Comparison of ENCODE assay signal across 13 mouse cellular contexts in genomic region chr11:97540604-97541003, GRCm38 (mm10). TPM values are rescaled to one million over a fixed set of nuclear protein-coding genes. Genes with fewer than 3 reads are reported as not detected.
DNase-seq lines count a peak whose midpoint lies in the region; ATAC-seq lines count a peak whose summit lies in the region.
"Had no signal": no experiment of that assay in that cellular context is flagged by ENCODE, and none has a peak within 500 bp of the region (broad histone marks: within the 10 kb centered on the region; RNA-seq: fewer than 3 reads in every experiment).

No protein-coding gene starts in this region.

- 53% methylated on average over 3 of the region's 3 CpGs for WGBS in kidney, embryonic 16.5 days
- WGBS in forebrain, embryonic 16.5 days, result 9% methylated on average over 3 of the region's 3 CpGs
- 21% methylated on average over 3 of the region's 3 CpGs for WGBS in stomach, embryonic 15.5 days

- H3K4me2 ChIP-seq in kidney, embryonic 16.5 days (replicated peaks; ENCODE audit: low read depth, low read length), result no peak overlapping the region
- H3K4me2 ChIP-seq in forebrain, embryonic 16.5 days (ENCODE audit: low read length), result no peak overlapping the region
- H3K4me2 ChIP-seq in stomach, embryonic 15.5 days, result no peak overlapping the region
- H3K4me2 ChIP-seq: limb, embryonic 13.5 days had no signal

- H3K4me1 ChIP-seq in kidney, embryonic 16.5 days (ENCODE audit: insufficient read depth, low read length), result peaks cover 41% of the 10 kb centered on the region
- peaks cover 55% of the 10 kb centered on the region for H3K4me1 ChIP-seq in forebrain, embryonic 16.5 days (replicated peaks; ENCODE audit: control insufficient read depth, insufficient read depth, low read length)
- peaks cover 13% of the 10 kb centered on the region for H3K4me1 ChIP-seq in stomach, embryonic 15.5 days

- no peaks in the 10 kb centered on the region for H3K9me3 ChIP-seq in kidney, embryonic 16.5 days (ENCODE audit: low read length)
- no peaks in the 10 kb centered on the region for H3K9me3 ChIP-seq in forebrain, embryonic 16.5 days (ENCODE audit: control insufficient read depth, low read length)
- no peaks in the 10 kb centered on the region for H3K9me3 ChIP-seq in stomach, embryonic 15.5 days

- H3K4me3 ChIP-seq in kidney, embryonic 16.5 days (ENCODE audit: low read length), result no peak overlapping the region
- no peak overlapping the region for H3K4me3 ChIP-seq in forebrain, embryonic 16.5 days (replicated peaks; ENCODE audit: low read length)
- no peak overlapping the region for H3K4me3 ChIP-seq in stomach, embryonic 15.5 days (replicated peaks)
- H3K4me3 ChIP-seq: limb, embryonic 13.5 days had no signal

- peaks cover 69% of the 10 kb centered on the region for H3K27me3 ChIP-seq in kidney, embryonic 16.5 days (ENCODE audit: insufficient read depth, low read length)
- H3K27me3 ChIP-seq in forebrain, embryonic 16.5 days (replicated peaks; ENCODE audit: control insufficient read depth, insufficient read depth, low read length), result peaks cover 9% of the 10 kb centered on the region
- H3K27me3 ChIP-seq in stomach, embryonic 15.5 days (replicated peaks), result peaks cover 52% of the 10 kb centered on the region

- ATAC-seq in kidney, embryonic 16.5 days (ENCODE audit: low FRiP score, low TSS enrichment), result no peak
- ATAC-seq in forebrain, embryonic 16.5 days, result peak; percentile 54
- ATAC-seq in stomach, embryonic 15.5 days (ENCODE audit: insufficient read depth, low FRiP score, low read depth), result peak; percentile 40; the same call in 1 of the 2 replicates

- DNase-seq in kidney, adult 11 months, result peak; percentile 47
- DNase-seq in right cerebral cortex, postnatal 4 days, result peak; percentile 65
- DNase-seq in right cerebral cortex, postnatal 14 days, result no peak
- DNase-seq in adrenal gland, postnatal 25 days, result no peak
- no peak for DNase-seq in testis, postnatal 14 days (ENCODE audit: low spot score)
- DNase-seq: adrenal gland, postnatal 10 days; embryo, embryonic 11 days had no signal

- no peaks in the 10 kb centered on the region for H3K36me3 ChIP-seq in kidney, embryonic 16.5 days (ENCODE audit: insufficient read depth, low read length)
- H3K36me3 ChIP-seq in forebrain, embryonic 16.5 days (ENCODE audit: control insufficient read depth, insufficient read depth), result no peaks in the 10 kb centered on the region
- H3K36me3 ChIP-seq in stomach, embryonic 15.5 days, result no peaks in the 10 kb centered on the region
- H3K36me3 ChIP-seq: limb, embryonic 13.5 days had no signal

- H3K27ac ChIP-seq in kidney, embryonic 16.5 days (ENCODE audit: low read length), result no peak overlapping the region
- H3K27ac ChIP-seq in forebrain, embryonic 16.5 days (ENCODE audit: low read length), result peak overlapping the region; percentile 35; the same call in 1 of the 2 replicates
- no peak overlapping the region for H3K27ac ChIP-seq in stomach, embryonic 15.5 days
- H3K27ac ChIP-seq: limb, embryonic 13.5 days had no signal

- no peak overlapping the region for H3K9ac ChIP-seq in kidney, embryonic 16.5 days (replicated peaks; ENCODE audit: low read length)
- H3K9ac ChIP-seq in forebrain, embryonic 16.5 days (replicated peaks; ENCODE audit: low read depth, low read length), result no peak overlapping the region
- H3K9ac ChIP-seq in stomach, embryonic 15.5 days, result no peak overlapping the region
- H3K9ac ChIP-seq: limb, embryonic 13.5 days had no signal

RNA-seq across cellular contexts. Expression of gene Srcin1, which starts 35.4 kb away (rescaled TPM):
- polyA plus RNA-seq in kidney, embryonic 16.5 days (2015; fragmentation: Nextera tagmentation; extraction: Ambion mirVana), result 1.0 and 1.1 TPM in 2 replicates
- 7.0 and 9.9 TPM in 2 replicates for polyA plus RNA-seq in forebrain, embryonic 16.5 days (2015; fragmentation: Nextera tagmentation; extraction: Ambion mirVana)
- 0.33 and 0.44 TPM in 2 replicates for polyA plus RNA-seq in stomach, embryonic 15.5 days (2015; fragmentation: Nextera tagmentation; extraction: Ambion mirVana)
- total RNA-seq in adrenal gland, postnatal 25 days (2021), result 9.8 and 9.9 TPM in 2 replicates
- total RNA-seq: hematopoietic stem cell, adult 5-6 weeks had no signal

RNA-seq across cellular contexts. Expression of gene 4933428G20Rik, which starts 40.5 kb away (rescaled TPM):
- polyA plus RNA-seq in kidney, embryonic 16.5 days (2015; fragmentation: Nextera tagmentation; extraction: Ambion mirVana), result 0.75 and 1.3 TPM in 2 replicates
- 0.29 and 1.2 TPM in 2 replicates for polyA plus RNA-seq in forebrain, embryonic 16.5 days (2015; fragmentation: Nextera tagmentation; extraction: Ambion mirVana)
- polyA plus RNA-seq in stomach, embryonic 15.5 days (2015; fragmentation: Nextera tagmentation; extraction: Ambion mirVana), result 0.71 and 0.89 TPM in 2 replicates
- not detected in 2 replicates for total RNA-seq in adrenal gland, postnatal 25 days (2021)
- total RNA-seq: gastrocnemius, adult 8-10 months; hematopoietic stem cell, adult 5-6 weeks had no signal

Comparison
In these comparisons a context has a peak if more than half of its experiments do, and no peak if none do; other contexts are left out.
1. DNase-seq: peak in kidney, adult 11 months (single experiment) and right cerebral cortex, postnatal 4 days (single experiment); none in right cerebral cortex, postnatal 14 days (single experiment), adrenal gland, postnatal 25 days (single experiment) and testis, postnatal 14 days (single experiment).